Mouse (Mus musculus) adipocyte (in vitro differentiated cells): Measurements from ENCODE around the gene AI837181.

Source experiments
- DNase-seq: peaks from one replicate; pipeline ENCODE4 v3.0.0-alpha.2; 2016; ENCODE audit warnings: low spot score

The AI837181 gene

DNA sequence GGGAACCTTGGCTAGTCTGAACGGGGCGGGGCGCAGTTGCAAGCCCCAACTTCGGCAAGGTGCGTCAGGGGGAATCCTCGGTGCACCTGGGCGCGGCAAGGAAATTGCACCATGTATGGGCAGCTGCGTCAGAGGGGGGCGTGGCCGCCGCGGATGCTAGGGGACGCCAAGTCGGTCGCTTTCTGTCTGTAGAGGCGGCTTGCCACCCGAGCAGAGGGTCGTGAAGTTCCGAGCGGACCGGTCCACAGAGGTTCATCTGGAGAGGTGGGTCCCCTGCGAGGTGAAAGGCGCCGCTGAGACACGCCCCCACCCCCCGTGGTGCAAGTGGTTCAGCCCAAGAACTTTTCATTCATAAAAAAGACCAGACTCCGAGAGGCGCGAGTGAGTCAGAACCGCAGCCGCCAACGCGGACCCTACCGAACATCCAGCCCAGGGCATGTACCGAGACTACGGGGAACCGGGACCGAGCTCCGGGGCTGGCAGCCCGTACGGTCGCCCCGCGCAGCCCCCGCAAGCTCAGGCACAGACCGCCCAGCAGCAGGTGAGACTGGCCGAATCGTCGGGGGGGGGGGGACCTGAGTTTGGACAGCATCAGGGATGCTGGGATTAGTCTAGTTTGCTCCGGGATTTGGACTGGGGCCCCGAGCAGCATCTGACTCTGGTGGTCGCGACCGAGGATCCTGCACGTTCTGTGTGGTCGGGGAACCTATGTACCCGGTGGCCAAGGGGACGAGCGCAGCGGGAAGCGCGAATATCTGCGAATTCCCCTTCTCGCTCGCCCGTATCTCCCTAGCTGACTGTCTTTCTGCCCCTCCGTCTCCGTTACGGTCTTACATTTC lies 22.8 kb downstream of the AI837181 start, which contains the start of gene Fosl1:
Gene Fosl1, plus strand, starts transcription at position 33 of the 839 bp plus-strand sequence.
- DNase-seq: peak; percentile 51

DNA sequence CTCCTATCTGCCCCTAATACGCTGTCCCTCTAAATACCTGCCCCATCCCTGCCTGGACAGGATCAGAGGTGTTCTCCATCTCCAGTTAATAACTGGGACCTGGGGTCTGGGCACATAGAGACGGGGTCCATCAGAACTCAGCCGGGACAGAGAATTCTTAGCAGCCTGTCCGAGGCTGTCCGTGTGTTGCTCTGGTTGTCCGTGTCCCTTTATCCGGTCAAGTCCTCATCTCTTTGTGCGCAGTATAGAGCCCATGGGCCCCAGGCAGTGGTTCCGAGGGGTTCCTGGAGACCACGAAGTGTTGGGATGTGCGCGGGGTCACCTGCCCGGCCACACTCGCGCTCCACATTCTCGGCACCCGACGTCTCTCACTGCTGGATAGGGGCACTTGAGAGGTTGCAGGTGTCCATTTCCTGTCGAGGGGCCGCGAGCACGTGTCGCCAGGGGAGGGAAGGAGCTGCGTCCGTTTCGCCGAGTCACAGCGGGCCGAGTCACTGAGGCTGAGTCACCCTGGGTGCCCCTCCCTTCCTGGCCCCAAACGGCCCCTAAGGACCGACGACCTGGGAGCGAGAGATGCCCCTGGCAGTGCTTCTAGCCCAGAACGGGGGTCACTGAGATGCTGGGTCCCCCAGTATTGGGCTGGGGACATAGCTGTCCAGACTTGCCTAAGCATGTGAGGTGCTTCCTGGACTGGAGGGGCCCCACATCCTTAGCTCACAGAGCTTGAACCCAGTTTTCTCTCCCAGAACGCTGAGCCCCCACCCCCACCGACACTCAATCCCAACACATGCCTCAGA lies 23.6 kb downstream of the AI837181 start:
- DNase-seq: no peak

DNA sequence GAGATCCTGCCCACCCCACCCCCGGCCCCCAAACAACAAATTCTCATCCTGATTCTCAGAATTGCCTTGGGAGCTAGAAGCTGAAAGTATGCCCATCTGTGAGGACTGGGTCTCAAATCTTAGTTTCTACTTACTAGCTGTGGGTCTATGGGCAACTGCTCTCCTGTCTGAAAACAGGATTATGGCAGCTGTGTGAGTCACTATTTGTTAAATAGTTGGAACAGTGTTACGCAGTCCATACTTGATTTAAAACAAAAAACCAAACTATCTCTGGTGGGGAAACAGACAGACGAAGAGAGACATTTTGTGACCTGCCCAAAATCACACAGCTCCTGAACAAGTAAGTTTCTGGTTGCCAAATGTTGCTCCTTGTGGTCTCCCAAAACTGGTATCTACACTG lies 24.7 kb downstream of the AI837181 start:
- no peak for DNase-seq

DNA sequence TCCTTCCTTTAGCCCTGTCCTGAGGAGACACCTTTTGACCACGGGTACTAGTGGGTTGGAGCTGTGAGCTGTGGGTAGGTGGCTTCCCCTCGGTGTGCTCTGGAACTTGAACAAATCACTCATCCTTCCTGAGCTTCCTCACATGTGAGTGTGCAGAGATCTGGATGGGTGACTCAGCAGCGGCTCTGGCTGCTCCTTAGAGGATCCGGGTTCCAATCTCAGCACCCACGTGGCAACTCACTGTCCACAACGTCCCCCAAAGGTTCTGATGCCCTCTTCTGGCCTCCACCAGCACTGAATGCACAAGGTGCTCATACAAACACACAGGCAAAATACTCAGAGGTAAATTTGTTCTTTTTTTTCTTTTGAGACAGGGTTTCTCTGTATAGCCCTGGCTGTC lies 26.8 kb downstream of the AI837181 start:
- DNase-seq: no peak

DNA sequence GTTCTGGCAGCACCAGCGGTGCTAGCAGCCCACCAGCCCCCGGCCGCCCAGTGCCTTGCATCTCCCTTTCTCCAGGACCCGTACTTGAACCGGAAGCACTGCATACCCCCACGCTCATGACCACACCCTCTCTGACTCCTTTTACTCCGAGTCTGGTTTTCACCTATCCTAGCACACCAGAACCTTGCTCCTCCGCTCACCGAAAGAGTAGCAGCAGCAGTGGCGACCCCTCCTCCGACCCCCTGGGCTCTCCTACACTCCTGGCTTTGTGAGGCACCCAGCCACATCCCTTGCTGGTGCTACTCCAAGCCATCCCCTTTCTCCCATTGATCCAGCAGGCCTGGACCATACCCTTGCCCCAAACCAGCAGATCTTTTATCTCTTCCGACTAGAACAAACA lies 30.1 kb downstream of the AI837181 start:
- DNase-seq: no peak

DNA sequence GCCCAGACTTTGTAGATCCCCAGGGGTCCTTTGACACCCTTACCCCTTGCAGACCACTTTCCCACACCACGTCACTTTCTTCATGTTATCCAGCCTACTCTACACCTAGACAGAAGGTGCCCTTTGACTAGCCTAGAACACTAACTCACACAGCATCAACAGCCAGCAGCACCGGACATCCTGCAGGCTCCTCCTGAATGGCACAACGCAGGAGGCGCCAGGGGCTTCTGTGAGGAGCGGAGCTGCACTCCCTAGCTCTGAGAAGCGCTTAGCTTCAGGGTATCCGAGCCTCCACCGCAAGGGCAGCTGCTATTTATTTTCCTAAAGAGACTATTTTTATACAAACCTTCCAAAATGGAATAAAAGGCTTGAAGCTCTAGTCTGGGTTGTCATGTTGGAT lies 30.6 kb downstream of the AI837181 start:
- no peak for DNase-seq

DNA sequence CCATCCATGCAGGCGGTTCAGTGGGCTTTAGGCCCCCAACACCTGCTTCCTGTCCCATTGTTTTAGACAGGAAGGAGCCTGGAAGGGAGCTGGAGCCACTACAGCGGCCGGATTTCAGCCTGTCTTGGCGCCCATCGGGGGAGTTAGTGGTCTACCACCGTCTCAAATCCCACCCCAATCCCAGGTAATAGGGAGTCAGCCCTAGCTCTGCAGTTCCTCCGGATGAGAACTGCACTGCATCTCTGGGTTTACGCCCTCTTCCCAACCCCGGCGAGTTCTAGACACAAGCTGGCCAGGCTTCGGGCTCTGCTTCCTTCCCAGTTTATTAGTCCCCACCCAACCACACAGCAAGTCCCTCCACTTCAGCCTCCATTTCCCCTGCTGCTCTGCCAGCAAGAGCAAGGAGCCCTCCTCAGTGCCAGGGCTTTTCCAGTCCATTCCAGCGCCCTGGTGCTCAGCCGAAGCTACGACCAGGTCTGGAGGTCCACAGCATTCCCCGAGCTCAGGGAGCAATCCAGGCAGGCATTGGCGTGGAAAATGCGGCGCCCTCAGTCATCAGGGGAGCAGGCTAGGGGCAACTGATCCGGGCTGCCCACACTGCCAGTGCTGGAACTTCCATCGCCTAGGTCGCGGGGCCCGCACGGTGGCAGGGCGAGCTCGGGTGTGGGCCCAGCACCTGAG lies 31.4 kb downstream of the AI837181 start:
- DNase-seq: no peak

DNA sequence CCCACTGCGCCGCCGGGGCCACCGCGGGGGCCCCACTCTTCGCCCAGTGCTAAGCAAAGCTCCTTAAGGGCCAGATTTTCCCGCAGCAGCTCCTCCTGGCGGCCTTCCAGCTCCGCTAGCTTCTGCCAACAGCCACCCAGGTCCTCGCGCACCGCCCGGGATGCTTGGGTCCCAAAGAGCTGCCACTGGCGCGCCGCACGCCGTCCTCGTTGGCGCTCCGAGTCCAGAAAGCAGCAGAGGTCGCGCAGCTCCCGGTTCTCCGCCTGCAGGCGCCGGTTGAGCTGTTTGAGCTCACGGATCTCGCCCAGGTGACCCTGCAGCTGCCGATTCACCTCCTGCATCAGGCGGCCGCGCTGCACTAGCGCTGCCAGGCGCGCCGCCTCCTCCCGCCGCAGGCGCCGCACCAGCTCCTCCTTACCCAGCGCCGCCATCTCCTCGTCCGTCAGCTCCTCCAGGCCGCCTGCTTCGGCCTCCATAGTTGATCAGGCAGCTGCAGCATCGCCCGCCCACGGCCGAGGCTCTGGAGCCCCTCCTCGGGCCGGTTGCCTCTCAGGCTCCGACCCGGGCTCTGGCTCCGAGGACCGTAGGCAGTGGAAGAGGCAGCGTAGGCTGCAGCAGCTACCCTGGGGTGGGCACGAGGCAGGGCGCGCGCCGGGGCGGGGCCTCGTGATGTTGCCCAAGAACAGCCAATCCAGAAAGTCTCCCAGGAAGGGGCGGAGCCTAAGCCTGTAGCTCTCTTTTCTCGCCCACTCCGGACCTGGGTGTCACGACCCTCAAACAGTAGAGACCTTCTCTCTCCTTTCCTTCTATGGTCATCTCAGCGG lies 32.2 kb downstream of the AI837181 start:
- DNase-seq: peak; percentile 94

DNA sequence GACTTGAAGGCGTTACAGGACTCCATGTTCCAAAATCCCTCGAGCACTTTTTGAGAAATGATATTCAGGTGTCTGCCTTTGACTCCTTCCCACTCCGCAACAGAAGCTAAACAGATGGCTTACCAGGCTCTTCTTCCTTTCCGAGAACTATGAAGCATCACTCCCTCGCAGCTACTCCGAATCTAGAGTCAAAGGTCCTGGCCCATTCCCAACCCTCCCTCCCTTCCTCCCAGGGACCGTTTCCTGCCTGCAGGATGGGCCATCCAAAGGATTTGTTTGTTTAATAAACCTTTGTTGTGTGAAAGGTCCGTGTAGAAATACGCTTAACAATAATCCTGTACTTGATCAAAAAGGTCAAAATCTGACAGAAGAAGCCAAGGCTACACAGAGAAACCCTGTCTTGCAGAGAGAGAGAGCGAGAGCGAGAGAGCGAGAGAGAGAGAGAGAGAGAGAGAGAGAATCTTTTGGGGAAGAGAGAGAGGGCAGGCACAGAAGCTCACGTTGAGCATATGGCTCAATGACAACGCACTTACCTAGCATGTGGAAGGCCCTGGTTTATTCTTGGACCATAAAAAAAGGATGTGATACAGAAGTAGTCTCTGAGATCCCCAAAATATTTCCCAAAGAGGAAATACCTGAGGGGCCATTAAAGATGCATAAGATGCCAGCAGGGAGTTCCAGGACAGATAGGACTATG lies 33.0 kb downstream of the AI837181 start, which contains the start of gene Ccdc85b:
Gene Ccdc85b, minus strand, starts transcription at position 149 of the 697 bp plus-strand sequence.
- peak; percentile 82 for DNase-seq

DNA sequence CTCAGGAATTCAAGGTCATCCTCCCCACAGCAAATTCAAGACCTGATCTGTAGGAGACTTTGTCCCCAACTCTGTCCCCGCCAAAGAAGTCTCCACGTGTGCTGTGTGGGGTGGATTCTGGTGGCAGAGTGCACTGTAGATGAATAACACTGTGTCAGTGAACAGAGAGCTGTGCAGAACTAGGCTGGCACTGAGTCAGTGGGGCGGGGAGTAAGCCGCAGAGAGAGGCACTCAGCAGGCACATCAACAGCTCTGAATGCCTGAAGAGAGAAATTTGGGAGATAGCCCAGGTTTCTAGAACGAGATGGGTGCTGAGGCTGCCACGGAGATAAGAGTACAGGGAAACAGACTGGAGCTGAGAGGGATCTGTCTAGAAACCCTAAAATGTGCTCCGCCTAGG lies 34.1 kb downstream of the AI837181 start:
- DNase-seq: peak; percentile 81

DNA sequence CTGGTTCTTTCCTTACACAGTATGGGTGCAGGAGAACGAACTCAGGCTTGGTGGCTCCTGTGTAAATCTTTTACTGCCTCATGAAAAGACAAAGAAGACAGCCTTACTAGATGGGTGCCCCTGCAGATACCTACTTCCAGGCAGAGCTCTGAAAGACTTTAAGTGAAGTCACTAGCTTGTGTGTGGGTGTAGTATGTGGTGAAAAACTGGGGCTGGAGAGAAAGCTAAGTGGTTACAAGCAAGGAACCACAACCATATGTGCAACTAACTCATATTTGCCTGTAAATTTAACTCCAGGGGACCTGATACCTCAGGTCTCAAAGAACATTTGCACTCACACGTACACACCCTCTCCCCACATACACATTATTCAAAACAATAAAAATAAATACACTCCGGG lies 35.0 kb downstream of the AI837181 start:
- no peak for DNase-seq

DNA sequence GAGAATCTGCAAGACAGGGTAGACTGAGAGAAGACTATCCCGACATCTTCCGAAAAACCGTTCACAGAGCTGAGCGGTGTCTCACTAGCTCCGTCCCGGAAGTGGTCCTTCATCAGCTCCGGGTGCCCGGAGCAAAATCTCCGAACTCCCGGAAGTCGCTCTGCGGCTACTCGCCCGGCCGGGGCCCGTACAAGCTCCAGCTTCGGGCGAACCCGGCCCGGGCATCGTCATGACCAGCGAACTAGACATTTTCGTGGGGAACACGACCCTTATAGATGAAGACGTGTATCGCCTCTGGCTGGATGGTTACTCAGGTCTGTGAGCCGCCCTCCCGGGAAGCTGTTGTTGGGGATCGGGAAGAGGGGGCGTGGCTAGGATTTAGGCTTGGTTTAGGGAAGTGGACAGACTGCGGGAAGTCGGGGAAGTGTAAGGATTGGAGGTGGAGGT lies 35.5 kb downstream of the AI837181 start, which contains the start of gene Fibp:
Gene Fibp, plus strand, starts transcription at position 151 of the 447 bp plus-strand sequence.
- DNase-seq: peak; percentile 89

DNA sequence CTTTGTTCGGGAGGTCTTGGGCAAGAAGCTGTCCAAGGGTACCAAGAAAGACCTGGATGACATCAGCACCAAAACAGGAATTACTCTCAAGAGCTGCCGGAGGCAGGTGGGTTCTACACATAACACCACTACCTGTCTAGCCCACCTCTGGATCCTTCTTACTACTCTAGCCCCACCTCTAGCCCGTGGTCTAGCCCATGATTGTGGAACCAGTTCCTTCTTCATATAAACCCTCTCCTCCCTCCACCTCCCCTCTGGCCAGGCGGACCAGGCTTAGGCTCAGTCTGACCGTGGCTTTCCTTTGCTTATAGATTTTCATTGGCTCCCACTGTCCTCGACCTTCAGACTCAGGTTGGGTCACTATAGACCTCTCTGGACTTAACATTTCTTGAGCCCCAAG lies 36.5 kb downstream of the AI837181 start:
- DNase-seq: no peak

DNA sequence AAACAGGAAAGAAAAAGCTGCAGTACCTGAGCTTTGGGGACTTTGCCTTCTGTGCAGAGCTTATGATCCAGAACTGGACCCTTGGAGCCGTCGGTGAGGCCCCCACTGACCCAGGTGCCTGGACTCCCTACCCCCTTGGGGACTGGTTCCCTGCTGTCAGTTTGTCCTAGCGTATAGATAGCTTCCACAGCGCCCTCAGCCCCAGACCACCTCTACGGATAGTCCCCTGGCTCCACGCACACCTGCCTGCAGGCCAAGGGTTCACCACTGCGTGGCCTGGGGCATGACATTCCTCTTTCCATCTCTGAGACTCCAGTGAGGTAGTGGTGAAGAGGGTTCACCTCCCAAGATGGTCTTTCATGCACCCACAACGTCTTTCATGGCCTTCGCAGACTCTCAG lies 38.3 kb downstream of the AI837181 start:
- no peak for DNase-seq

DNA sequence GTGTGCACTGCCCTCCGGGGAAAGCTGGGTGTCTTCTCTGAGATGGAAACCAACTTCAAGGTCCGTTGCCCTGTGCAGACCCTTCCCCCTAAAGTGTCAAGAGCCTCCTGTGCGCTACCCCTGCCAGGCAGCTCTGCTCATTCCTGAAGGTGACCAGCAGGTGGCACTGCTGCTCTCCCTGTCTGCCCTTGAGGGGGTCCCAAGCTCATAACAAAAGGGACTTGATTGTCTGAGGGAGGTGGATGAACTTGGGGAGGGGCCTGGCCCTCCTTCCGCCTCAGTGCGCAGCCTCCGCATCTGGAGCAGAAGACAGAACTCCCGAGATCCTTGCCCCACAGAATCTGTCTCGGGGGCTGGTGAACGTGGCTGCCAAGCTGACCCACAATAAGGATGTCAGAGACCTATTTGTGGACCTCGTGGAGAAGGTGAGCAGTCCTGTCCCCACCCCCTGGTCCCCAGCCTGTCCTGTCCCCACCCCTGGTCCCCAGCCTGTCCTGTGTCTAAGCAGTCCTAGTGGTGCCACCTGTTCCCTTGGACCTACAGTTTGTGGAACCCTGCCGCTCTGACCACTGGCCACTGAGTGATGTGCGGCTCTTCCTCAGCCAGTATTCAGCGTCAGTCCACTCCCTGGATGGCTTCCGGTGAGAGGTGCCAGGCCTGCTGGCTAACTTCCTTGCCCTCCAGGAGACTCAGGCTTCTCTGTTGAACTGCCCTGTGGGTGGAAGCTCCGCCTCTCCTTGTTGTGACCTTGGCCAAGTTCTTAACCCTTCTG lies 39.0 kb downstream of the AI837181 start:
- no peak for DNase-seq

DNA sequence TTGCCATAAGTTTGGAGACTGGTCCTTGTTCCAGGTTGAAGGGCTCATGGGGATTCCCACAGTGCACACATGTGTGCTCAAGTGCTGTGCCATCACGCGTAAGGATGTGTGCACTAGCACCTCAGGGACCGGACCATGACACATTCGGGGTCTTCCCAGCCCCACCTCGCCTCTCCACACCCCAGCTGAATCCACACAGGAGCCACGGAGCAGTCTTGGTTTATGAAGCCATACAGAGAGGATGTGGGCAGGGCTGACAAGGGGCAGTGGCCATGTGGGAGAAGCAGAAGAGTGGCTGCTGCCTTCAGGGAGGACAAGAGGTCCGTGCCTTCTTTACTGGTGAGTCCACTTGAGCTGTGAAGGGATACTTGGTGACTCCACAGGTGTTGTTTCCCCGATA lies 40.1 kb downstream of the AI837181 start:
- DNase-seq: no peak

DNA sequence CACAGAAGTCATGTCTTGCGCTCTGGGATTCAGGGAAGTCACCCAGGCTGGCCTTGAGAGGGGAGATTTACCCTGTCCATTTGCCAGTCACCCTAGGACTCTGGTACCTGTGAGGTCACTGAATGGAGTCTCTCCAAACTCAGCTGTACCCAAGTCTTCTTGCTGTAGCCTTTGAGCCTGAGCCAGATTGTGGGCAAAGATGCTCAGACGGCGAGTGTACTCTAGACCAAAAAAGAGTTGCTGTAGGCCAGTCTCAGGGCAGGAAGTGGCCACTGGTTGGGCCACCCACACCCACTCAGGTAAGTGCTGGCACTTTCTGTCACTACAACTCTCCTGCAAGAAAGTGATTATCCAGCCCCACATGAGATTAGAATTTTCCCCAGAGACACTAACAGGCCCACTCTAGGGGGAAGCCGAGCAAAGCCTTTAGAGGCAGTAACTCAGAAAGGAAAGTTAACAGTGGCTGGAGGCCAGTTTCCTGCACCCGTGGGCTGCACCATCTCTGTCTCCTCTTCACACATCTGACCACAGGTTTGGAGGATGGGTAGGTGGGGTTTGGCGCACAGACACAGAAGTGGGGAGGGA lies 42.1 kb downstream of the AI837181 start:
- no peak for DNase-seq

DNA sequence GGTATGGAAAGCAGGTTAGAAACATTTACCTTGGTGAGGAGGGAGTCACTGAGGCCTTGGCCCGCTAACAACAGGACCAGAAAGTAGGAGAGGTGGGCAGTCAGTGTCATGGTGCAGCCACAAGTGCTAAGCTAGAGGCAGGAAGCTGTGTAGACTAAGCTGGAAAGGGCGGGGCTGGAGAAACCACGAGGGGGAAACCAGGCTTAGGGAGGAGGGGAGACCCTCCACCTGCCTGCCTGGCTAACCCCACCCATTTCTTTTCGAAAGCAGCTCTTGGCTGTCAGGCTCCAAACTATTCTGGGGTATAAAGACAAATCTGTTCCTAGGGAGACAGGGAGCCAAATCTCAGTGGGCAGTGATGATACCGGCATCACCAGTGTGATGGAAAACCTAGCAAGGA lies 43.4 kb downstream of the AI837181 start, which contains the start of gene Ctsw:
Gene Ctsw, minus strand, starts transcription at position 134 of the 400 bp plus-strand sequence.
- DNase-seq: no peak

DNA sequence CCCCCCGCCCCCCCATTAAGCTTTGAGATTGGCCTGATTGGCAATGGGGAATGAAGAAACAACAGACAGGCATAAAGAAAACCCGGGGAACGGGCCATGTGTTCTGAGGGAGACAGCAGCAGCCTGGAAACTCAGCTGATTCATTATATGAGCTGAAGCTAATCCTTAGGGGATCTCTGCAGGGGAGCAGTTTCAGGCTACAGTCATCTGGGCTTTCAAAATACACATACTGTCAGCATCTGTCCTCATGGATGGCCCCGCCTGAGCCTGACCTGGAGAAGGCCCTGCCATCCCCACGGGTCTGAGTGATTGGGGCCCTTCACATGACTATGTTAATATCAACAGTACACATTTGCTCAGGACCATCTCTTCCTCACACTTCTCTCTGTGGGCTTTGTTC lies 46.9 kb downstream of the AI837181 start:
- peak; percentile 45 for DNase-seq

DNA sequence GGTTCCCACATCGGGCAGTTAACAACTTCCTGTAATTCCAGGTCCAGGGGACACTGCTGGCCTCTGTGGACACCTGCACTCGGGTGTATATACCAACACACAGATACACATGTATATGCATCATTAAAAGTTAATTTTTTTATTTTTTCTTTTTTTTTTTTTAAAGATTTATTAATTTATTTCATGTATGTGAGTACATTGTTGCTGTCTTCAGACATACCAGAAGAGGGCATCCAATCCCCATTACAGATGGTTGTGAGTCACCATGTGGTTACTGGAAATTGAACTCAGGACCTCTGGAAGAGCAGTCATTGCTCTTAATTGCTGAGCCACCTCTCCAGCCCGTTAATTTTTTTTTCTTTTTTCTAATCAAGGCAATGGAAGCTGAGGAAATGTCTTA lies 47.9 kb downstream of the AI837181 start:
- peak; percentile 43 for DNase-seq
